Mouse (Mus musculus) spleen, adult 2 months (tissue): ENCODE results near the gene Ptprm.

Experiments used
- CTCF ChIP-seq: fragments of 200-500 bp; IDR thresholded peaks from 2 replicates; pipeline ENCODE4 v1.5.1; 2011; ENCODE audit warnings: mild to moderate bottlenecking, inconsistent platforms; ENCODE audit not compliant: insufficient read depth, insufficient read length, insufficient replicate concordance; ENCODE audit errors: extremely low read depth
- POLR2A ChIP-seq: fragments of 200-500 bp; IDR thresholded peaks from 2 replicates; pipeline ENCODE4 v1.6.1; 2011; ENCODE audit warnings: low read depth, low read length, inconsistent platforms

GRCm38 (mm10) chr17:66960986-66961385, 393.3 kb downstream of the Ptprm start:
- TF ChIP-seq POLR2A, result no peak
- no peak for TF ChIP-seq CTCF
